Mouse (Mus musculus): ENCODE measurements around the gene Opcml. TPM values are rescaled to one million over a fixed set of nuclear protein-coding genes. Genes with fewer than 3 reads are reported as not detected.

Gene Opcml
- total and polyA plus RNA-seq, 3 experiments, result 0.82 TPM; not detected in 2

GRCm38 (mm10) chr9:28319021-28319755 lies 528.6 kb downstream of the Opcml start:
- H3K4me3 ChIP-seq (ENCODE audit: low read depth, low read length), result no peak overlapping the region
- no peaks in the 10 kb centered on the region for H3K36me3 ChIP-seq (replicated peaks)
- no peaks in the 10 kb centered on the region for H3K9me3 ChIP-seq (replicated peaks)
- DNase-seq (ENCODE audit: low spot score) (no peak), ATAC-seq (ENCODE audit: extremely low read depth, insufficient number of reproducible peaks, low FRiP score, poor library complexity, severe bottlenecking) (no peak)
- H3K4me1 ChIP-seq (ENCODE audit: insufficient read depth, low read depth, low read length), result no peaks in the 10 kb centered on the region
- H3K27me3 ChIP-seq (ENCODE audit: insufficient read depth, low read length), result no peaks in the 10 kb centered on the region
- TF ChIP-seq CTCF (IDR thresholded peaks at IDR 0.05; ENCODE audit: low read depth, low read length) (no peak), GATA1 (IDR thresholded peaks at IDR 0.05; ENCODE audit: borderline replicate concordance, low read length) (no peak), POLR2AphosphoS5 (IDR thresholded peaks at IDR 0.05; ENCODE audit: insufficient replicate concordance, low read depth, low read length) (no peak), TAL1 (conservative IDR thresholded peaks at IDR 0.05; ENCODE audit: low read depth, low read length) (no peak), GATA2 (IDR thresholded peaks at IDR 0.05; ENCODE audit: borderline replicate concordance, low read depth, low read length) (no peak)

- DNase-seq (ENCODE audit: low spot score) (no peak), ATAC-seq (ENCODE audit: extremely low read depth, insufficient number of reproducible peaks, low FRiP score, poor library complexity, severe bottlenecking) (no peak)
- H3K36me3 ChIP-seq (replicated peaks), result no peaks in the 10 kb centered on the region
- no peak overlapping the region for H3K4me3 ChIP-seq (ENCODE audit: low read depth, low read length)
- no peaks in the 10 kb centered on the region for H3K9me3 ChIP-seq (replicated peaks)
- no peaks in the 10 kb centered on the region for H3K4me1 ChIP-seq (ENCODE audit: insufficient read depth, low read depth, low read length)
- no peak for TF ChIP-seq POLR2AphosphoS5 (IDR thresholded peaks at IDR 0.05; ENCODE audit: insufficient replicate concordance, low read depth, low read length)
- TF ChIP-seq GATA2 (IDR thresholded peaks at IDR 0.05; ENCODE audit: borderline replicate concordance, low read depth, low read length), result no peak
- TF ChIP-seq CTCF (IDR thresholded peaks at IDR 0.05; ENCODE audit: low read depth, low read length), result no peak
- TF ChIP-seq TAL1 (conservative IDR thresholded peaks at IDR 0.05; ENCODE audit: low read depth, low read length), result no peak
- TF ChIP-seq GATA1 (IDR thresholded peaks at IDR 0.05; ENCODE audit: borderline replicate concordance, low read length), result no peak
- no peaks in the 10 kb centered on the region for H3K27me3 ChIP-seq (ENCODE audit: insufficient read depth, low read length)
Observed at GRCm38 (mm10) chr9:28319802-28320201, 529.2 kb downstream of the Opcml start.

- no peak for TF ChIP-seq CTCF (IDR thresholded peaks at IDR 0.05; ENCODE audit: low read depth, low read length)
- no peak for TF ChIP-seq GATA1 (IDR thresholded peaks at IDR 0.05; ENCODE audit: borderline replicate concordance, low read length)
- TF ChIP-seq GATA2 (IDR thresholded peaks at IDR 0.05; ENCODE audit: borderline replicate concordance, low read depth, low read length), result no peak
- no peak for TF ChIP-seq TAL1 (conservative IDR thresholded peaks at IDR 0.05; ENCODE audit: low read depth, low read length)
- TF ChIP-seq POLR2AphosphoS5 (IDR thresholded peaks at IDR 0.05; ENCODE audit: insufficient replicate concordance, low read depth, low read length), result no peak
- ATAC-seq (ENCODE audit: extremely low read depth, insufficient number of reproducible peaks, low FRiP score, poor library complexity, severe bottlenecking) (no peak), DNase-seq (ENCODE audit: low spot score) (no peak)
- Histone ChIP-seq H3K27me3 (ENCODE audit: insufficient read depth, low read length) (no peaks in the 10 kb centered on the region), H3K9me3 (replicated peaks) (no peaks in the 10 kb centered on the region), H3K4me3 (ENCODE audit: low read depth, low read length) (no peak overlapping the region), H3K4me1 (ENCODE audit: insufficient read depth, low read depth, low read length) (no peaks in the 10 kb centered on the region), H3K36me3 (replicated peaks) (no peaks in the 10 kb centered on the region)
Observed at GRCm38 (mm10) chr9:28327985-28328384, 537.4 kb downstream of the Opcml start.

GRCm38 (mm10) chr9:28328434-28328833 lies 537.9 kb downstream of the Opcml start:
- TF ChIP-seq GATA1 (IDR thresholded peaks at IDR 0.05; ENCODE audit: borderline replicate concordance, low read length) (no peak), POLR2AphosphoS5 (IDR thresholded peaks at IDR 0.05; ENCODE audit: insufficient replicate concordance, low read depth, low read length) (no peak), GATA2 (IDR thresholded peaks at IDR 0.05; ENCODE audit: borderline replicate concordance, low read depth, low read length) (no peak), TAL1 (conservative IDR thresholded peaks at IDR 0.05; ENCODE audit: low read depth, low read length) (no peak), CTCF (IDR thresholded peaks at IDR 0.05; ENCODE audit: low read depth, low read length) (no peak)
- DNase-seq (ENCODE audit: low spot score) (no peak), ATAC-seq (ENCODE audit: extremely low read depth, insufficient number of reproducible peaks, low FRiP score, poor library complexity, severe bottlenecking) (no peak)
- no peaks in the 10 kb centered on the region for H3K9me3 ChIP-seq (replicated peaks)
- H3K27me3 ChIP-seq (ENCODE audit: insufficient read depth, low read length), result no peaks in the 10 kb centered on the region
- H3K4me3 ChIP-seq (ENCODE audit: low read depth, low read length), result no peak overlapping the region
- H3K36me3 ChIP-seq (replicated peaks), result no peaks in the 10 kb centered on the region
- H3K4me1 ChIP-seq (ENCODE audit: insufficient read depth, low read depth, low read length), result no peaks in the 10 kb centered on the region

GRCm38 (mm10) chr9:28329477-28329876 lies 538.9 kb downstream of the Opcml start:
- H3K27me3 ChIP-seq (ENCODE audit: insufficient read depth, low read length), result no peaks in the 10 kb centered on the region
- H3K4me3 ChIP-seq (ENCODE audit: low read depth, low read length), result no peak overlapping the region
- no peaks in the 10 kb centered on the region for H3K4me1 ChIP-seq (ENCODE audit: insufficient read depth, low read depth, low read length)
- no peaks in the 10 kb centered on the region for H3K9me3 ChIP-seq (replicated peaks)
- no peaks in the 10 kb centered on the region for H3K36me3 ChIP-seq (replicated peaks)
- DNase-seq (ENCODE audit: low spot score), result no peak
- no peak for TF ChIP-seq GATA1 (IDR thresholded peaks at IDR 0.05; ENCODE audit: borderline replicate concordance, low read length)
- TF ChIP-seq TAL1 (conservative IDR thresholded peaks at IDR 0.05; ENCODE audit: low read depth, low read length), result no peak
- no peak for TF ChIP-seq POLR2AphosphoS5 (IDR thresholded peaks at IDR 0.05; ENCODE audit: insufficient replicate concordance, low read depth, low read length)
- TF ChIP-seq CTCF (IDR thresholded peaks at IDR 0.05; ENCODE audit: low read depth, low read length), result no peak
- ATAC-seq (ENCODE audit: extremely low read depth, insufficient number of reproducible peaks, low FRiP score, poor library complexity, severe bottlenecking), result no peak

GRCm38 (mm10) chr9:28336511-28337208 lies 546.1 kb downstream of the Opcml start:
- H3K4me1 ChIP-seq (ENCODE audit: insufficient read depth, low read depth, low read length), result no peaks in the 10 kb centered on the region
- TF ChIP-seq TAL1 (conservative IDR thresholded peaks at IDR 0.05; ENCODE audit: low read depth, low read length) (no peak), GATA2 (IDR thresholded peaks at IDR 0.05; ENCODE audit: borderline replicate concordance, low read depth, low read length) (no peak), GATA1 (IDR thresholded peaks at IDR 0.05; ENCODE audit: borderline replicate concordance, low read length) (no peak), CTCF (IDR thresholded peaks at IDR 0.05; ENCODE audit: low read depth, low read length) (no peak), POLR2AphosphoS5 (IDR thresholded peaks at IDR 0.05; ENCODE audit: insufficient replicate concordance, low read depth, low read length) (no peak)
- no peaks in the 10 kb centered on the region for H3K36me3 ChIP-seq (replicated peaks)
- no peak for ATAC-seq (ENCODE audit: extremely low read depth, insufficient number of reproducible peaks, low FRiP score, poor library complexity, severe bottlenecking)
- no peaks in the 10 kb centered on the region for H3K27me3 ChIP-seq (ENCODE audit: insufficient read depth, low read length)
- H3K4me3 ChIP-seq (ENCODE audit: low read depth, low read length), result no peak overlapping the region
- H3K9me3 ChIP-seq (replicated peaks), result no peaks in the 10 kb centered on the region
- DNase-seq (ENCODE audit: low spot score), result no peak

Measured in G1E (cell line).